Mouse (Mus musculus): ENCODE data around the gene Rnf7. TPM values are rescaled to one million over a fixed set of nuclear protein-coding genes. Genes with fewer than 3 reads are reported as not detected.
"Not testable (repeated sequence)": the region's sequence is repeated elsewhere in the genome, so short reads cannot be mapped to it uniquely, and the experiment has no call there.

Rnf7 gene
- 280 and 283 TPM in 2 replicates for polyA plus RNA-seq (2016; fragmentation: Nextera tagmentation; extraction: Ambion mirVana)

DNA sequence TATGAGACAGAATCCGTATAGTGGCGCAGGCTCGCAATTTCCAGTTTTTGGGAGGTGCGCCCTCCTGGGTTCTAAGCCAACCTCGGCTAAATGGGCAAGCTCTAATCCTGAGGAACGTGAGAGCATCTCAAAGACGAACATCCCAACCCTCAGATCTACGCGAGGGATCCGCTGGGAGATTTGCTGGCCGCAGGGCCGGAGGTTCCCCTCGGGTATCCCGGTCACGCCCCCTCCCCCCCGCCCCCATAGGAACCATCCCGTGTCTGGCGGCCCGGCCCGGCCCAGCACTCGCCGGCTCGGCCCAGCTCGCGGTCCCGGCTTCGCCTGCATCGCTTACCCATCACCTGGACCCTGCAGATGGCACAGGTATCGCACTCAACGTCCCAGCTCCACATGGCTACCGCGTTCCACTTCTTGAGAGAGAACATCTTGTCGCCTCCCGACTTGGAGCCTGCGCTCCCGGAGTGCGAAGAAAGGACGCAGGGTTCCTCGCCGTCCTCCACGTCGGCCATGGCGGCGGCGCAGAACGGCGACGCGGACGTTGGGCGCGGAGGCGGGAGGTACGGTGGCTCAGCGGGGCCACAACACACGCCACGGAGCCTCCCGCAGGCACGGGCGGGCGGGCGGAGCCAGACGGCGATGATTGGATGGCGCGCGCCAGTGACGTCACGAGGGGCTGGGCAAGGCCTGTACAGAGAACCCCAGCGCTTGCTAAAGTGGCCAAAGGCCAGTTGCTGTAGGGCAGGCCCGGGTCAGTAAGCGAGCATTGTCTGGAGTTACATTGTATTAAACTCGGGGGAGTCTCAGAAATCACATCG, at the start of gene Rnf7:
Gene Rnf7, minus strand, starts transcription at position 605 of the 818 bp plus-strand sequence.
- WGBS: under 1% methylated on average over 72 of the region's 74 CpGs
- DNase-seq (ENCODE audit: low spot score): peak; percentile 99
- H3K27ac ChIP-seq (replicated peaks): peak within 1 kb of the TSS; percentile 92
- H3K4me1 ChIP-seq: peaks cover 22% of the 10 kb centered on the region
- peak within 1 kb of the TSS; percentile 93 for H3K4me3 ChIP-seq
- peaks cover 32% of the 10 kb centered on the region for H3K36me3 ChIP-seq
- no peaks in the 10 kb centered on the region for H3K9me3 ChIP-seq (replicated peaks)
- H3K27me3 ChIP-seq (ENCODE audit: low read depth, poor library complexity, severe bottlenecking): 0 out of 2 replicates have a peak, but pooled peaks cover 4% of the 10 kb centered on the region

DNA sequence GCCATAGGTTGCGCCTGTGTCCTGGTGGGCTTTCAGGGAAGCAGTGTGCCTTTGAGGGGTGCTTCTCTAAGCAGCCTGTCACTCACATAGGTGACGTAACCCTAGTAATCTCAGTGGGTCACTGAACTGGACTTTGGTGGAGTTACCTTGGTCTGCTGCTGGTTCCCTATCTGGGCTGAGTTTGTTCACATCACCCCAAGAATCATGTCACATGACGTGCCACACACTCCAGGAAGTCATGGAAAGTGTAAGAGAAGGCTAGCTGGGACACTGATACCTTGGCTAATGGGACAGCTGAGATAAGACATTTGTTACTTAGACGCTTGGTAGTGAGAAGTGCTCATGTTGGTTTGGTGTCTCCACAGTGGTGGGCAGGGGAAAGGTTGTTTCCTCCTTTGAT, 47.5 kb upstream of the Rnf7 start:
- H3K4me1 ChIP-seq: peaks cover 9% of the 10 kb centered on the region
- H3K4me3 ChIP-seq: no peak overlapping the region
- no peak for DNase-seq (ENCODE audit: low spot score)
- H3K27me3 ChIP-seq (ENCODE audit: low read depth, poor library complexity, severe bottlenecking): no peaks in the 10 kb centered on the region
- no peak overlapping the region for H3K27ac ChIP-seq (replicated peaks)
- 87% methylated on average over 4 of the region's 4 CpGs for WGBS
- H3K9me3 ChIP-seq (replicated peaks): no peaks in the 10 kb centered on the region
- no peaks in the 10 kb centered on the region for H3K36me3 ChIP-seq

DNA sequence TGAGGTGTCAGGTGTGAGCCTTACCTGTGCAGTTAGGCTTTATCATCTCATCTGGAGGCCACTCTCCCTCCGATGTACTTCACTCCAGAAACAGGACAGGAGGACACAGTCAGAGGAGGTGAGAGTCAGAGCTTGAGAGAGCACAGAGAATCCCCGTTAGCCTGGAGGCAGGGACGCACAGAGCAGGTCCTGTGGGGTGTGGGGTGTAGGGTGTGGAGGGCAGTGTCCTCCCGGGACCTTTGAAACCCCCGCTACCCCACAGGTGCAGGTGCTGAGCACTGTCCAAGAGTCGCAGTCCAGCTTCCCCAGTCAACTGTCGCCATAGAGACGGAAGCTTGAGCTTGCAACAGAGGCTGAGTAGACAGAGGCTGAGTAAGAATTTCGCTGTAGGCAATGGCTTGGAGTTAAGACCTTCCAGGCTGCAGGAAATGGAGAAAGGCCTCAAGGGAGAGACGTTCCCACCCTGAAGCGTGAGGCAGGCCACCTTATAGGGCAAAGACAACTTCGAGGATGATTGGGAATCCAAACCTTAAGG, 46.6 kb upstream of the Rnf7 start, which contains the start of gene Gm28729:
Gene Gm28729, minus strand, starts transcription at position 293 of the 535 bp plus-strand sequence.
- Histone ChIP-seq H3K4me3 (no peak within 1 kb of the TSS), H3K27me3 (ENCODE audit: low read depth, poor library complexity, severe bottlenecking) (no peaks in the 10 kb centered on the region), H3K4me1 (peaks cover 9% of the 10 kb centered on the region), H3K27ac (replicated peaks) (0 out of 2 replicates have a peak within 1 kb of the TSS, but pooled peaks have one; percentile 49), H3K9me3 (replicated peaks) (no peaks in the 10 kb centered on the region), H3K36me3 (no peaks in the 10 kb centered on the region)
- DNase-seq (ENCODE audit: low spot score): no peak
- 57% methylated on average over 12 of the region's 12 CpGs for WGBS

DNA sequence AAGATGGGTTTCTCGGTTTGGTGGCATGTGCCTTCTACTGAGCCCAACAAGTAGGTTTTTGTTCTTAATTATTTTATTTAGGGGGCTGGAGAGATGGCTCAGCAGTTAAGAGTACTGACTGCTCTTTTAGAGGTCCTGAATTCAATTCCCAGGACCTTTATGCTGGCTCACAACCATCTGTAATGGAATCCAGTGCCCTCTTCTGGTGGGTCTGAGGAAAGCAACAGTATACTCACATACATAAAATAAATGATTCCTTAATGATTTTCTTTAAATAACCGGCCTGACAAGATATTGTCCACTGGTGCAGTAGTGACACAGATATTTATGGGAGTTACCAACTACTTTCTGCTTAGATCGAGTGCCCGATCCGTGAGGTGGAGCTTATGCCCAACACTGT, 44.7 kb upstream of the Rnf7 start:
- Histone ChIP-seq H3K9me3 (replicated peaks) (no peaks in the 10 kb centered on the region), H3K36me3 (no peaks in the 10 kb centered on the region), H3K27me3 (ENCODE audit: low read depth, poor library complexity, severe bottlenecking) (no peaks in the 10 kb centered on the region), H3K4me1 (peaks cover 9% of the 10 kb centered on the region), H3K4me3 (no peak overlapping the region), H3K27ac (replicated peaks) (no peak overlapping the region)
- no peak for DNase-seq (ENCODE audit: low spot score)
- WGBS: 87% methylated on average over 5 of the region's 5 CpGs

DNA sequence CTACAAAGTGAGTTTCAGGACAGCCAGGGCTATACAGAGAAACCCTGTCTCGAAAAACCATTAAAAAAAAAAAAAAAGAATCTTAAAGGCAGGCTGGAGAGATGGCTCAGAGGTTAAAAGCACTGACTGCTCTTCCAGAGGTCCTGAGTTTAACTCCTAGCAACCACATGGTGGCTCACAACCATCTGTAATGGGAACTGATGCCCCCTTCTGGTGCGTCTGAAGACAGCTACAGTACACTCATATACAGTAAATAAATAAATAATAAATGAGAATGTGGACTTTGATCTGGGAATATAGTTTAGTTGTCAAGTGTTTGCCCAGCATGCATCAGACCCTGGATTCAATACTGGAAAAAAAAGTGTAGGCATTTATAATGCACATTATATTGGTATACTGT, 43.1 kb upstream of the Rnf7 start:
- H3K4me1 ChIP-seq; H3K9me3 ChIP-seq (replicated peaks); H3K27ac ChIP-seq (replicated peaks); DNase-seq (ENCODE audit: low spot score); H3K27me3 ChIP-seq (ENCODE audit: low read depth, poor library complexity, severe bottlenecking); H3K4me3 ChIP-seq; H3K36me3 ChIP-seq: not testable (repeated sequence)
- WGBS: 73% methylated on average over 2 of the region's 2 CpGs

DNA sequence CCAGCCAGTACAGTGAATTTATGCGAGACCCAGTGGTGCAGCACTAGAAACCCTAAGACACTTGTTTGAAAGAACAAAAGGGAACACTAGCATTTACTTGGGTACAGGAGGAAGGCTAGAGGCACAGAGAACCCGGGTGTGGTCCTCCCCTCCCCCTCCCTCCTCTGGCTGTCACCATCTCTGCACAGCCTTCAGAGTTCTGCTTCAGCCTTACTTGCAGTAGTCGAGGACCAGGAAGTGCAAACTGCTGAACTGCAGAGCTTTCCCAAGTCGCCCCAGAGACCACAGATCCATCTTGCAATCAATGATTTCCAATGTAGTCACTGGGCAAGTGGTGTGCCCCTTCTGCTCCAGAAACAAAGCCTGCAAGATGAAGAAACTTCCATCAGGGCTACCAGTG, 39.0 kb upstream of the Rnf7 start:
- no peak for DNase-seq (ENCODE audit: low spot score)
- WGBS: 52% methylated on average over 4 of the region's 4 CpGs

DNA sequence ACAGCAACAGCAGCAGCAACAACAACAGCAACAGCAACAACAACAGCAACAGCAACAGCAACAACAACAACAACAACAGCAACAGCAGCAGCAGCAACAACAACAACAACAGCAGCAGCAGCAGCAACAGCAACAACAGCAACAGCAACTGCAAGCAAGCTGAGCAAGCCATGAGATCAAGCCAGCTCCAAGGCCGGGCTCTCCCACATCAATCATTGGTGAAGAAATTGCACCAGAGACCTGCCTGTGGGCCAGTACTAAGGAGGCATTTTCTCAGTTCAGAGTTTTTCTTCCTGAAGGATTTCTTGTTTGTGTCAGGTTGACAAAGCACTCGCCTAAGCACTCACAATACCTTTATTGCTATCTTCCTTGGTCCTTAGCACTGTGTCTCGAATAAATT, 38.3 kb upstream of the Rnf7 start:
- no peaks in the 10 kb centered on the region for H3K4me1 ChIP-seq
- WGBS: 76% methylated on average over 3 of the region's 3 CpGs
- no peaks in the 10 kb centered on the region for H3K36me3 ChIP-seq
- H3K4me3 ChIP-seq: no peak overlapping the region
- H3K9me3 ChIP-seq (replicated peaks): no peaks in the 10 kb centered on the region
- H3K27ac ChIP-seq (replicated peaks): no peak overlapping the region
- DNase-seq (ENCODE audit: low spot score): no peak
- no peaks in the 10 kb centered on the region for H3K27me3 ChIP-seq (ENCODE audit: low read depth, poor library complexity, severe bottlenecking)

More for the DNA sequence above, 39.0 kb upstream of the Rnf7 start:
- H3K27me3 ChIP-seq (ENCODE audit: low read depth, poor library complexity, severe bottlenecking): no peaks in the 10 kb centered on the region
- H3K4me3 ChIP-seq: no peak overlapping the region
- H3K36me3 ChIP-seq: no peaks in the 10 kb centered on the region
- no peak overlapping the region for H3K27ac ChIP-seq (replicated peaks)
- H3K4me1 ChIP-seq: no peaks in the 10 kb centered on the region
- H3K9me3 ChIP-seq (replicated peaks): no peaks in the 10 kb centered on the region

DNA sequence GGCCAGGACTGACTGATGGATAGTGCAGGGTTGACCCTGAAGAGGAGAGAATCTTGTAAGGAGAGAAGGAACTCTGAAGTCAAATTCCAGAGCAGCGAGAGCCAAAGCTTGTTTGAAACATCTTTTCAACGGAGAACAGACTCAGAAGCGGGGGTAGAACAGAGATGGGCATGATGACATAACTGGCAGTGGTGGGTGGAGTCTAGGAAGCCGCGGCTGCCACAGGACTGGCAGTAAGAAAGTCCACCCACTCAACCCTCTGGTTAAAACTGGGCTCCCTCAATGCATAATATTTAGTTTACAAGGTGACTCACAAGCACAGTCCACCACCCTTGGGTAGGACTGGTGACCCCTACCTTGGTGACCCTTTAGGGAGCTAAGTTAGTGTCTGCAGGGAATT, 37.3 kb upstream of the Rnf7 start:
- no peaks in the 10 kb centered on the region for H3K27me3 ChIP-seq (ENCODE audit: low read depth, poor library complexity, severe bottlenecking)
- H3K4me3 ChIP-seq: no peak overlapping the region
- no peaks in the 10 kb centered on the region for H3K9me3 ChIP-seq (replicated peaks)
- no peaks in the 10 kb centered on the region for H3K4me1 ChIP-seq
- no peak overlapping the region for H3K27ac ChIP-seq (replicated peaks)
- WGBS: 89% methylated on average over 5 of the region's 5 CpGs
- no peaks in the 10 kb centered on the region for H3K36me3 ChIP-seq
- no peak for DNase-seq (ENCODE audit: low spot score)

DNA sequence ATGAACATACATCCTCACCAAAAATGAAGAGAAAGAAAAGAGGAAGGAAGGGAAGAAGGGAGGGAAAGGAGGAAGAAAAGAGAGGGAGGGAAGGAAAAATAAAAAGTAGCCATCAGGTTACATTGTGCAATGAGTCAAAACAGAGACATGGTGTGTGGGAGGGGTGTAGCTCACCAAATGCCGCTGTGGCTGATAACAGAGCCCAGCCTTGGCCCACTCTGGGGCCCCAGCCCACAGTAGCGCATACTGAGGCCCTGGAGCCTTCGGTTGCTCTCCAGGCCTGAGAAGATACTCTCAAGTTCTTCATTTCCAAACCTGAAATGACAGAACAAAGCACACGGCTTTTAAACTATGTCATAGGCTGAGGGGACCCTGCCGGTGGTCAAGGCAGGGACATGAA, 35.8 kb upstream of the Rnf7 start:
- DNase-seq (ENCODE audit: low spot score): no peak
- Histone ChIP-seq H3K27ac (replicated peaks) (no peak overlapping the region), H3K36me3 (no peaks in the 10 kb centered on the region), H3K27me3 (ENCODE audit: low read depth, poor library complexity, severe bottlenecking) (no peaks in the 10 kb centered on the region), H3K4me3 (no peak overlapping the region), H3K9me3 (replicated peaks) (no peaks in the 10 kb centered on the region), H3K4me1 (no peaks in the 10 kb centered on the region)
- 92% methylated on average over 5 of the region's 5 CpGs for WGBS

DNA sequence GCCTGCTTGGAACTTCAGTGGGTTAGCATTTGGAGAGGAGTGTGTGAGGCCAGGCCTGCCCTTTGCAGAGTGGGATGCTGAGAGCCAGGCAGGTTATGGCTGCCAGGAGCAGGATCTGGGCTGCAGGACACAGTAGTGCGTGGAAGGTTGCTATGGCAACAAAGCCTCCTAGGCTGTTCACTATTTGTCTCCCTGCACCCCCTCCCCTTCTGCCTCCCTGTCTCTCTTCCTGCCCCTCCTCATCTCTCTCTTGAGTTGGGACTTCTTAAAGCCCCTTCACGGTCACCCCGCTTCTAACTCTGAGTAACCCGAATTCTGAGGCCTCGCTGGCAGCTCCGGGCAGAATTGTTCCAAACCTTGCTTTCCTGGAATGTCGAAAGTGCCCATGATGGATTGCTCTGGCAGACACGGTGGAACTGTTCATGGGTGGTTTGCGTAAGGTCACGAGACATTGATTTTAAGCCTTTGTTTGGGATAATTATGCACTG, 27.6 kb upstream of the Rnf7 start:
- no peaks in the 10 kb centered on the region for H3K36me3 ChIP-seq
- H3K27me3 ChIP-seq (ENCODE audit: low read depth, poor library complexity, severe bottlenecking): no peaks in the 10 kb centered on the region
- peak; percentile 66 for DNase-seq (ENCODE audit: low spot score)
- H3K9me3 ChIP-seq (replicated peaks): no peaks in the 10 kb centered on the region
- 41% methylated on average over 10 of the region's 10 CpGs for WGBS
- peak overlapping the region; percentile 39 for H3K4me3 ChIP-seq
- H3K27ac ChIP-seq (replicated peaks): peak overlapping the region; percentile 77
- H3K4me1 ChIP-seq: peaks cover 14% of the 10 kb centered on the region

DNA sequence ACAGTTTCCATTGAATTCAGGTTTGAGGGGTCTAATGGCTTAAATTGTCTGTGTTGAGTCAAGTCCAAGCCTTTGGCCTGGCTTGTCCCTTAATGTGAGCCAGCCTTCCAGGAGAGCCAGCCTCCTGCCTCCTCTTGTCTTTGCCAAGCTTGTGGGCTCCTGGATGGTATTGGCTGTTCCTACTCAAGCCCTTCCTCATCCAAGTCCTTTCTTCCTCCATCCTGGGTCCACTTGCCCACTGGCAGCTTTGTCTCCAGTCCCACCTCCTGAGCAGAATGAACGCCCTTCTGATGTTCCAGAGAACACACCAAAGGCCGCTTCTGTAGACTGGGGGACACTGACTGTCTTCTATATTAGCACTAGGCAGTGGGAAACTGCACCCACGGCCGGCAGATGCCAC, 26.7 kb upstream of the Rnf7 start:
- 89% methylated on average over 4 of the region's 4 CpGs for WGBS
- no peaks in the 10 kb centered on the region for H3K9me3 ChIP-seq (replicated peaks)

DNA sequence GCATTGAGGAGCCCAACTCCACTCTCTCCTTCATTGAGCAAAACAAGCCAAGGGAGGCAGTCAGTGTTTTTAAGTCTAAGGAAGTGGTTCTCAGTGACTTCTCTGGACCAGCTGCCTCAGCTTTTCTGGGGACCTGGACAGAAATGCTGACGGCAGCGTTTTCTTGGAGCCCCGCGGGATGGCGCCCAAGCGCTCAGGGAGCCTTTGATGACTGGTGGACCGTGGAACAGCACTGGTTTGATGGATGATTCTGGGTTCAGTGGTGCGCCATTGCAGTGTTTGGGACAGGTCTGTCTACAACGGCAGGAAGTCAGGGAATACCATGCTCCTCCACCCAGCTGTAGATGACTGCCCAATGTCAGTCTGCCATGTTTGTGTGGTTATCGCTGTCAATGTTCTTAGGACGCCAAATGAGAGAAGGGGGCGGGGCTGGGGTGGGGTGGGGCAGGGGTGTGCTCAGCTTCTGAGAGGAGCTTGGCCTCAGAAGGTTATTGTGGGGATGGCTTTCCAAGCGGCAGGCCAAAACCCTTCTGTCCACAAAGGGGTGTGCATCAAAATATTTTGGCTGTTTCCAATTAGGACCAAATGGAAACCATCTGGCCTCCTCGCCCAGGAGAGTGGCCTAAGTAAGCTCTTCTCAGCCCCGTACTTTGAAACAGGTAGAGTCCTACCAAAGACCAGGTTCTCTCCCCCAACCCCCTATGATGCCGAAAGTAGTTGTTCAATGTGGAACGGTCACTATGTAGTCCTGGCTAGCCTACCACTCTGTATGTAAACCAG, 25.8 kb upstream of the Rnf7 start:
- H3K9me3 ChIP-seq (replicated peaks): no peaks in the 10 kb centered on the region
- no peaks in the 10 kb centered on the region for H3K27me3 ChIP-seq (ENCODE audit: low read depth, poor library complexity, severe bottlenecking)
- no peak overlapping the region for H3K4me3 ChIP-seq
- DNase-seq (ENCODE audit: low spot score): no peak
- H3K4me1 ChIP-seq: peaks cover 14% of the 10 kb centered on the region
- H3K27ac ChIP-seq (replicated peaks): no peak overlapping the region
- 79% methylated on average over 17 of the region's 17 CpGs for WGBS
- no peaks in the 10 kb centered on the region for H3K36me3 ChIP-seq

More for the DNA sequence above, 26.7 kb upstream of the Rnf7 start:
- Histone ChIP-seq H3K36me3 (no peaks in the 10 kb centered on the region), H3K27me3 (ENCODE audit: low read depth, poor library complexity, severe bottlenecking) (no peaks in the 10 kb centered on the region), H3K4me3 (no peak overlapping the region), H3K4me1 (peaks cover 14% of the 10 kb centered on the region), H3K27ac (replicated peaks) (peak overlapping the region; percentile 77)
- DNase-seq (ENCODE audit: low spot score): no peak
